Mouse (Mus musculus) C2C12 (cell line): ENCODE results near the gene Asb6.

Source experiments
- CTCF ChIP-seq: IDR thresholded peaks from one replicate; pipeline ENCODE4 v1.5.1; 2011; ENCODE audit not compliant: control insufficient read depth, insufficient read depth, insufficient read length
- MAX ChIP-seq: IDR thresholded peaks from one replicate; pipeline ENCODE4 v1.6.1; 2011; ENCODE audit warnings: mild to moderate bottlenecking, control low read depth
- MYOD1 ChIP-seq: IDR thresholded peaks from one replicate; pipeline ENCODE4 v1.6.1; 2011; ENCODE audit warnings: low read depth; ENCODE audit not compliant: control insufficient read depth, insufficient read length
- MYOG ChIP-seq: IDR thresholded peaks from one replicate; pipeline ENCODE4 v1.6.1; 2011; ENCODE audit not compliant: control insufficient read depth, insufficient read length; ENCODE audit errors: extremely low read depth
- USF1 ChIP-seq: IDR thresholded peaks from one replicate; pipeline ENCODE4 v1.6.1; 2011; ENCODE audit warnings: low read depth, mild to moderate bottlenecking, control low read depth, moderate library complexity

DNA sequence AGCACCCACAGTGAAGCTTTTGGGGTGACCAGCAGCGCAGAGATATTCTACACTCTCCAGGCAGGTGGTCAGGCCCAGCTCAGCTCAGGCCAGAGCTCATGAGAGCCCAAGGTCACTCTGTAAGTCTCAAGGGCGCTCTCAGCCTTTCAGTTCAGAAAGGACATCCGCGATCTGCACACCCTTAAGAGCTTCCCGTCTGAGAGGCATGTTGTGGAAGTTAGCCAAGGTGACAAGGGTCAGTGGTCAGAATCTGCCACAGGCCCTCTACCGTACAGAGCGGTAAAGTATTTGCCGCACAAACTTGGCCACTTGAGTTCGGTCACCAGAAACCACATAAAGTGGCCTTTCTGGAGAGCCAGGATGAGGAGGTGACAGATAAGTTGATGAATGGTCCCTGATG, 33.4 kb upstream of the Asb6 start:
- TF ChIP-seq CTCF (no peak), MAX (no peak), USF1 (no peak), MYOG (no peak), MYOD1 (peak; percentile 41)
